Mouse (Mus musculus): ENCODE results near the gene Plcb4.
"Not testable (repeated sequence)": the region's sequence is repeated elsewhere in the genome, so short reads cannot be mapped to it uniquely, and the experiment has no call there.

The Plcb4 gene

DNA sequence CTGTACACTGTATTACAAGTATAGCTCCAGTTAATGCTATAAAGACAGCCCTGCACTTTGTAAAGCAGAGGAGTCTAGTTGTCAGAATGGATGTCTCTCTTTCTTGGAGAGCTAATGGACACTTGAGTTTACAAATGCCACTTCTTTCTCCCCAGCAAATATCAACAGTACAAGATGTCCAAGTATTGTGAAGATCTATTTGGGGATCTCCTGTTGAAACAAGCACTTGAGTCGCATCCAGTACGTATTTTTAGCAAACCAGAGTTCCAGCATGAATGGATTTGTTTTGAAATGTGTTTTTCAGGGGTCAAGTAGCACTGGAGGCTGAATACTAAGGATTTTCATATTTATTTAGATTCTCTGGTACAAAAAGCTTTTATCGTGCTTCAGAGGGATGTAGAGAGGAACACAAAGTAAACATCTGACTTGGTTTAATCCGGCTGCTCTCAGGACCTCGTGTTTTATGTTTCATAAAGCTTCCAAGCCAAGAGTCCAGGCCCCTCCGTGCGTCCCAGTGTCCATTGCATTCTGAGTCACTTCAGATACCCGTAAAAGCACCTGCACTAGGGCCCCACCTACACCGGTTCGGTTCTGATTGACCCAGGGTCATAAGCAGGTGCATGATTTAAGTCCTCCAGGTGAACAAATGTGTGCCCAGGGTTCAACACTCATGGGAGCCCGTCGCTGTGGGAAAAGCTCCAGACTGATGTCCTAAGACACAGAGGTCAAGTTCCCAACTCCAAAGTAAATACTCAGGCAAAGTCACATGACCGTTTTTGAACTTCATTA is 296.1 kb downstream of the Plcb4 start:
- DNase-seq (ENCODE audit: low read depth, low spot score) = no peak

DNA sequence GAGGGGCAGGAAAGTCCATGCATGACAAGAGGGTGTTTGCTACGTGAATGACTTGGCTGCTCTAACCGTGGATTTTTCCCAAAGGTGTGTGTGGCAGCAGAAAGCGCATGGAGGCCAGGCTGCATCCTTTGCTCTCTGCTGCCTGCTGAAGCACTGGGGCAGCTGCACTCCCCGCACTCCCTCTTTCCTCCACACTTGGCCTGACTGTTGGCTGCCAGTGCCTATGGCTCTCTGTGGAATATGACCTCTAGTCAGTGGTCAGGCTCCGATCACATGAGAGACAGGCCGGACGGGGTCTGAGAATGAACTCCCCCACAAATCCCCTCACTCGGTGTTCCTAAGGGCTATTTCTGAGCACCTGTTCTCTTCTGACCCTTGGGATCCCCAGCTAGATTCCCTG is 297.0 kb downstream of the Plcb4 start:
- no peak for DNase-seq (ENCODE audit: low read depth, low spot score)

- DNase-seq (ENCODE audit: low read depth, low spot score) = peak; percentile 22
Observed at GRCm38 (mm10) chr2:135957689-135958088, 298.9 kb downstream of the Plcb4 start.

GRCm38 (mm10) chr2:135958453-135958852 is 299.6 kb downstream of the Plcb4 start:
- DNase-seq (ENCODE audit: low read depth, low spot score) = no peak

- DNase-seq (ENCODE audit: low read depth, low spot score) = no peak
Observed at GRCm38 (mm10) chr2:135963089-135963488, 304.3 kb downstream of the Plcb4 start.

DNA sequence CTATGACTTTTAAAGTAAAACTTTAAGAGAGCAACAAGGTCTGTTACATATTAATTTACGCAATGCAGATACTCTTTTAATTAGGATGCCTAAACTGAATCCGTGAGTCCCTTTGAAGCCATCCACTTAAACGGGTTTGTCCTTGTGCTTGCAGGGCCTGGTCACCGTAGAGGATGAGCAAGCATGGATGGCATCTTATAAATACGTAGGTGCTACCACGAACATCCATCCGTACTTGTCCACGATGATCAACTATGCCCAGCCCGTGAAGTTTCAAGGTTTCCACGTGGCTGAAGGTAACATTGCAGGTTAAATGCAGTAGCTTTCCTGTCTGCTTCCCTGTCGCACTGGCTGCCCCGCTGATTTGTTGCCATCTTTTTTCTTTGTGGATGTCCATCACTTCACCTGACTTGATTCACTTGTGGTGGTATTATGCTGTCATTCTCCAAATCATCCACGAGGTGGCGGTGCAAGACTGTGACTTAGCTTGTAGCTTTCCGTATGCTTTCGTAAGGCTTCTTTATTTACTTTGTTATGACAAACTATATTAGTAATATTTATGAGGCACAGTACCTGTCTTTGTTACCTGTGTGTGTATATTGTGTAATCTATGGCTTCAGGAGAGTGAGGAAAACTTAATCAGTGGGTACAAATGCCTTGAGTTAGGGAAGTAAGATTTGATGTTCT is 308.2 kb downstream of the Plcb4 start:
- no peak for DNase-seq (ENCODE audit: low read depth, low spot score)

GRCm38 (mm10) chr2:135968159-135968558 is 309.3 kb downstream of the Plcb4 start:
- DNase-seq (ENCODE audit: low read depth, low spot score) = no peak

DNA sequence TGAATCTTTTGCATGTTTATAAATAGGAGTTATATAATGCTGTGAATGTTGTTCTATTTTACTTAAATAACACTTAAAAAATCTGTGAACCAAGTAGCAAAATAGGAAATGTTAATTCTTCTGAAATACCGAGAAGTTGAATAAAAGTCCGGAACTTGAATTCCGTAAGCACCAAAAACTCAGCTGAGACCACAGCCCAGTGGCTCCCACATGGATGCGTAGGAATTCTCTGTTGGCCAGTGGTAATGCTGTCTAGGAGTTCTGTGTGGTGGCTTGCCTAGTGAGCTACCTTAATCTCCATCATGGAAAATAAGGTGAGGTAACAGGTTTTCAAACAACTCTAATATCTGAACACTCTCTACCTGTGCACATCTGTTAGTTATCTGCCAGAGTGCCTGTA is 312.1 kb downstream of the Plcb4 start:
- DNase-seq (ENCODE audit: low read depth, low spot score) = no peak

DNA sequence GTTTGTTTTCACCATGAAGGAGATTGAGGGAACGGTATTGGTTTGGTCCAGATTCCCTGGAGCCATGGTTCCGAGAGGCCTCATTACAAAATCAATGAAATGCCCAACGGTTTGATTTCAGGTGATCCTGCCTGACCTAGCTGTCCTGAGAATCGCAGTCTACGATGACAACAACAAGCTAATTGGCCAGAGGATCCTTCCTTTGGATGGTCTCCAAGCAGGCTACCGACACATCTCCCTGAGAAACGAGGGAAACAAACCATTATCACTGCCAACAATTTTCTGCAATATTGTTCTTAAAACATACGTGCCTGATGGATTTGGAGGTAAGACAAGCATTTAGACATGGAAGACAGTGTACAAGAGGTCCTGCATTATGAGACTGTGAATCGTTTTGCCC is 317.2 kb downstream of the Plcb4 start:
- DNase-seq (ENCODE audit: low read depth, low spot score) = no peak

DNA sequence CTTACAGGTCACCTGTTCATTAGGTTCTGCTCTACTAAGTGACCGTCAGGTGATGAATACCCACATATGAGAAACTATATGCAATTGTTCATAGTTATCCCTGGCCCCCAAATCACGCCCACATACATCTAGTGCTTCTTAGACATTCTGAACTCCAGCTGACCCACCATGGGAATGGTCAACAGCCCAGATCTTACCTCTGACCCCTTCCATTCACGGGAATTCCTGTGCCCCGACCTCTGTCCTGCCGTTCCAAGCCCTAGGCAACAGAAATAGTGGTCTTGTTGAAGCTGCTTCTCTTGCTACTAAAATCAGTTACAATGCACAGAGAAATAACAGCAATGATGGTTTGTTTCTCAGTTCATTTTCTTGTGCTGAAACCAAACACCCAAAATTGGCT is 320.0 kb downstream of the Plcb4 start:
- DNase-seq (ENCODE audit: low read depth, low spot score) = no peak

DNA sequence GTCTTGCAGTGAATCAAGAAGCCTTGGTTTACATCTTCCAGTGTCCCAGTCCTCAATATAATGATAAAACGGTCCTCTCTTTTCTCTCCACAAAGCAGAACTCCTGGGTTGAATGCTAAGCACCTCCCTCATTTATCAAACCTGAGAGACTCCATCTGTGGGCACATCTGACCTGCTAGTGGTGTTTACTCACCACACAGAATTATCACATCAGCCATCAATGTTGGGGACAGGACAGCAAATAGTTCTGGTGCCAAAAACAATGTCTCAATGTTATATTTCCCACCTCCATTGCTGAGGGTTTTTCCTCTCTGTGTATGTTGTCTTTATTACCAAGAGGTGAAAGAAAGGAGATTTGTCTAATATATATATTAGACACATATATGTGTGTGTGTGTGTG is 321.6 kb downstream of the Plcb4 start:
- no peak for DNase-seq (ENCODE audit: low read depth, low spot score)

GRCm38 (mm10) chr2:135983972-135984371 is 325.2 kb downstream of the Plcb4 start:
- DNase-seq (ENCODE audit: low read depth, low spot score) = no peak

GRCm38 (mm10) chr2:135985536-135986265 is 326.9 kb downstream of the Plcb4 start:
- DNase-seq (ENCODE audit: low read depth, low spot score) = no peak

- DNase-seq (ENCODE audit: low read depth, low spot score) = not testable (repeated sequence)
Observed at GRCm38 (mm10) chr2:135988475-135988874, 329.7 kb downstream of the Plcb4 start.

- DNase-seq (ENCODE audit: low read depth, low spot score) = not testable (repeated sequence)
Observed at GRCm38 (mm10) chr2:135990686-135991085, 331.9 kb downstream of the Plcb4 start.

DNA sequence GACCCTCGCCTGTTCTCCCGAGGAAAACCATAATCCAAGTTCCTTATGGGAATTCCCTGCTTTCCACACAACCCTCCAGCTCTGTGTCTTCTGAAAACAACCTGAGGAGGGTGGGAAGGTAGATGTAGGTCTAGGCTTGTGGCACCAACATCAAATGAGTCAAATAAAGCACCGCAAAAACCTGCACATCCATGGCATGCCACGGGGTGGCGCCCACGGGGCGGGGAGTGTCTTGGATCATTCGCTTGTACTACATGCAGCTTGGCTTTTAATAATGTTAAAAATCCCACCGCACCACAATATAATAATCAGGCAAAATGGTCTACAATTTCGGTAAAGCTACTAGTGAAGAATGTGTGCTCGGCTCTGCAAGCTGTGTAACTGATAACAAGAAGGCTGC is 334.5 kb downstream of the Plcb4 start:
- DNase-seq (ENCODE audit: low read depth, low spot score) = no peak

GRCm38 (mm10) chr2:135995196-135995595 is 336.4 kb downstream of the Plcb4 start:
- DNase-seq (ENCODE audit: low read depth, low spot score) = no peak

DNA sequence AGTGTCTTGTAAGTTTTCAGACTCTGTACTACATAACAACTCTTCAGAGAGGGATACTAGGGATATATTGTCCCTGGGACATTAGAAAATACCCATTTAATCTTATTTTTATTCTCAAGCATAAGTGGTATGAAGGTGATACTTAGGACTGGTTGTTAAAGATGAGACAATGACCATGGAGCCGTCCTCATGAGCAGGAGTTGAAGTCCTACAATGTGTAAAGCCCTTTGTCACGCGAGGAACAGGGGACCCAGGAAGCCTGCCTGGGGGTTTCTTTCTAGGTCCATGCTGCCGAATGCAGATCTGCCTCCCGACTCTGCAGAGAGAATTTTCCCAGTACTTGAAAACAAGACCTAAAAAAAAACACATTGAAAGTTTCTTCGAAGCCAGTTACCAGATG is 338.1 kb downstream of the Plcb4 start:
- DNase-seq (ENCODE audit: low read depth, low spot score) = no peak

DNA sequence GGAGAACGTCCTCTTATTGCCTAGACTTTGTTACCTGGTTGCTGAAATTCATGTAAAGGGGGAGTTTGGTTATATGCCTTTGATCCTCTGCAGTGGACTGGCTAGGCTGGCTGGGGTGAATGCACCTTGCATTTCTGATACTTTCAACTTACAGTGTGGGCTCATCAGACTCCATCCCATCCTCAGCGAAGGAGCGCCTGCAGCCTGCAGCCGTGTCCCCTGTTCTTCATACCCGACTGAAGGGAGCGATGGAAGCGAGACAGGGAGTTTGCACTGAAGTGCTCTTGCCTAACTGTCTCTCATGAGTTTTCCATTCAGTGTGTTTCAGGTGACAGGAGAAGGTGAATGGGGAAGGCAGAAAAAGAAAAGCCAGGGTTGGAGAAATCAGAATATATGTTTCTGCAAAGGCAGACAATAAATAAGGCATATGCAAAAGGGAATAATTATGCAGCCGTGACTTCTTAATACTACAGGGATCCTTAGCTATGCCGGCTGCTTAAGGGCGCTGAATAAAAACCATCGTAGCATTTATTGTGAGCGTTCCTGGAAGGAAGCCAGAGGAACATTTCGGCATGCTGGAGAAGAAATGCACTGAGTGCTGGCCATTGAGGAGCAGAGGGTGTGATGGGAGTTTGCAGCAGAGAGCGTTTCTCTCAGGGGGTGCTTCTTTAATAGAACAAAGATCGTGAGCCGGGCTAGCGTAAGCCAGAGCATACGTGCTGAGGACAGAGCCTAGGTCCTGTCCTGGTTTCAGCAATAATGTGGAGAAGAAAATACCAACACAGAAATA is 338.7 kb downstream of the Plcb4 start:
- DNase-seq (ENCODE audit: low read depth, low spot score) = no peak

GRCm38 (mm10) chr2:135998886-135999285 is 340.1 kb downstream of the Plcb4 start:
- DNase-seq (ENCODE audit: low read depth, low spot score) = no peak

DNA sequence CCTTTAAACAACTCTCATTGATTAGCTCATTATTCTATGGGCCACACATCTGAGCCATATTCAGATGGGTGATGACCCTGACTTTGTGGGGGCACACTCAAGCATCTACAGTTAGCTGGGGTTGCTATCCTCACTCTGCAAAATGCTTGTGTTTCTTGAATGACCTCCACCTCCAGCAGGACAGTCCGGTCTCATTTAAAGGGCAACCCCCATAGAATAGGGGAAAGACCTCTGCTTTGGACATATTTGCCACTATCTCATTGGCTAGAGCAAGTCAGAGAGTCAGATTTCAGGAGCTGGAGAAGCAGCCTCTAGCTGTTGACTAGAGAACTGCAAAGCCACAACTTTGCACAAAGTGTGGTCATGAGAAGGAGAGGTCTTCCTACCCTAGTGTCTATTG is 340.6 kb downstream of the Plcb4 start:
- DNase-seq (ENCODE audit: low read depth, low spot score) = no peak

DNA sequence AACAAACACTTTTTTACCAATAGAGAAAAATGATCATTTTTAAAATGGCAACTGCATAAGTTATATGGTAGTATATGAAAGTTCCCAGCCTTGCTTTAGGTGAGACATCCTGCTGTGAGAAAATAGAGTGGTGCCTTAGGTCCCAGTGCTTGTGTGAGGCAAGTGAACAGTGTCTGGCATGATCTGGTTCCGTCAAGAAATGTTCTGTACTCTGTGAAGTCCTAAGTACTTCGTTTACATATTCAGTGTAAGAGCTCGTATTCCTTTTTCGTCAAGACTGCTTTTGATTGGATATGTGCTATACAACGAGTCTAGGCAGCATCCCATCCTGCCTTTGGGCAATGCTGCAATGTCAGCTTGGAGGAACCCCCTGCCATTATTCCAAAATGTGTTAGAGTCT is 342.1 kb downstream of the Plcb4 start:
- DNase-seq (ENCODE audit: low read depth, low spot score) = no peak

Data from brain, embryonic 18.5 days (tissue).